Mouse (Mus musculus) C2C12 (cell line): Measurements from ENCODE around the gene Eif1ad.

Experiments used
- CTCF ChIP-seq: IDR thresholded peaks from one replicate; pipeline ENCODE4 v1.5.1; 2011; ENCODE audit not compliant: control insufficient read depth, insufficient read depth, insufficient read length
- MYOG ChIP-seq: IDR thresholded peaks from one replicate; pipeline ENCODE4 v1.6.1; 2011; ENCODE audit not compliant: control insufficient read depth, insufficient read length; ENCODE audit errors: extremely low read depth
- USF1 ChIP-seq: IDR thresholded peaks from one replicate; pipeline ENCODE4 v1.6.1; 2011; ENCODE audit warnings: low read depth, mild to moderate bottlenecking, control low read depth, moderate library complexity

- TF ChIP-seq CTCF: no peak
- TF ChIP-seq USF1: no peak
- TF ChIP-seq MYOG: no peak
Measured at GRCm38 (mm10) chr19:5365751-5366150, 790 bp upstream of the Eif1ad start.
